Mouse (Mus musculus): ENCODE measurements around the gene Pdia4. TPM values are rescaled to one million over a fixed set of nuclear protein-coding genes. Genes with fewer than 3 reads are reported as not detected.

Pdia4 gene
- polyA plus RNA-seq, 1 experiment from 2014 or later = 376 TPM

DNA sequence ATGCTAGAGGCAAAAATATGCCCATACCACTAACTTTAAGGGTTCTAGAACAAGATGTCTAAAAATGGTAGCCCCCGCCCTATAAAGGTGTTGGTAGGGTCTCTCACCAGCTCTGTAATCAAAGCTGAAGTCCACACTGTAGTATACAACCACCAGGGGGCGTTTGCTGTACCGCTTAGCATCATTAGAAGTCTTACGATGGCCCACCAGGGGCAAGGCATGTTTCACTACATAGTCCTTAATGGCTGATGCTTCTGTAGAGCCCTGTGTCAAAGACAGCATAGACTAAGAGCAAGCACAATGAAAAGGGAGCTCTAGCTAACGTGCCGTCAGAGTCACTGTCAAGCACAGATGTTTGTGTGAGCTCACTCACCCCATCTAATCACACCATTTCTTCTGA is 14.2 kb downstream of the Pdia4 start:
- 44% methylated on average over 6 of the region's 6 CpGs for WGBS
- peak; percentile 93 for DNase-seq

GRCm38 (mm10) chr6:47794106-47794830 is 19.0 kb downstream of the Pdia4 start:
- ATAC-seq (ENCODE audit: insufficient read depth) (no peak), DNase-seq (peak; percentile 53)
- 64% methylated on average over 10 of the region's 10 CpGs for WGBS
- peaks cover 48% of the 10 kb centered on the region for H3K36me3 ChIP-seq (ENCODE audit: insufficient read depth)
- no peaks in the 10 kb centered on the region for H3K27me3 ChIP-seq (ENCODE audit: insufficient read depth, low read length)
- no peak overlapping the region for H3K27ac ChIP-seq (ENCODE audit: low read depth)
- no peak overlapping the region for H3K4me2 ChIP-seq
- peaks cover under 1% of the 10 kb centered on the region; the same call in 1 of the 2 replicates for H3K4me1 ChIP-seq (ENCODE audit: insufficient read depth)
- H3K4me3 ChIP-seq (ENCODE audit: low read depth, low read length) = no peak overlapping the region
- TF ChIP-seq CTCF (IDR thresholded peaks at IDR 0.05; ENCODE audit: low read depth) = peak; percentile 30; the same call in 1 of the 2 replicates
- no peaks in the 10 kb centered on the region for H3K9me3 ChIP-seq (ENCODE audit: low read depth, low read length)
- no peak overlapping the region for H3K9ac ChIP-seq

More for the DNA sequence above, 14.2 kb downstream of the Pdia4 start:
- H3K27ac ChIP-seq (ENCODE audit: low read depth) = no peak overlapping the region
- peaks cover 95% of the 10 kb centered on the region for H3K36me3 ChIP-seq (ENCODE audit: insufficient read depth)
- H3K4me3 ChIP-seq (ENCODE audit: low read depth, low read length) = no peak overlapping the region
- no peaks in the 10 kb centered on the region for H3K27me3 ChIP-seq (ENCODE audit: insufficient read depth, low read length)
- H3K9ac ChIP-seq = no peak overlapping the region
- H3K9me3 ChIP-seq (ENCODE audit: low read depth, low read length) = no peaks in the 10 kb centered on the region
- peak; percentile 68 for ATAC-seq (ENCODE audit: insufficient read depth)
- no peaks in the 10 kb centered on the region for H3K4me1 ChIP-seq (ENCODE audit: insufficient read depth)
- H3K4me2 ChIP-seq = no peak overlapping the region
- TF ChIP-seq CTCF (IDR thresholded peaks at IDR 0.05; ENCODE audit: low read depth) = peak; percentile 85

DNA sequence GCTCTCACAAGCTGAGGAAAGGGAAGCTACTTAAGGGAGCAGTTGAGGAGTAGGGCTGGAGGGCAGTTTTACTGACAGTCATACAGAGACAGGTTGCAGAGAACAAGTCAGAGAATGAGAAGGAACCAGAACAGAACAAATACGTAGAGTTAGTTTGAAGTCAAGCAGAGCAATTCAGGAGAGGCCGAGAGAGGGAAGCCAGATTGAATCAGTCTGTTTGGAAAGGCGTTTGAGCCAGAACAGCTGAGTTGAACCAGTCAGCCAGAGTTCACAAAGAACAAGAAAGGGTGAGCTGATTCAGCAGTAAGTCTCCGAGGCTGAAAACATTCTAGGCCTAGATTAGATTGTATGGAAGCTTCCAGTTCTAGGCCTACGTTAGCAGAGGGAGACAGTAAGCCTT is 19.9 kb downstream of the Pdia4 start:
- 60% methylated on average over 5 of the region's 5 CpGs for WGBS
- Histone ChIP-seq H3K4me1 (ENCODE audit: insufficient read depth) (peaks cover 4% of the 10 kb centered on the region; the same call in 1 of the 2 replicates), H3K27ac (ENCODE audit: low read depth) (no peak overlapping the region; the same call in 1 of the 2 replicates), H3K4me2 (no peak overlapping the region), H3K36me3 (ENCODE audit: insufficient read depth) (peaks cover 38% of the 10 kb centered on the region), H3K9me3 (ENCODE audit: low read depth, low read length) (no peaks in the 10 kb centered on the region), H3K27me3 (ENCODE audit: insufficient read depth, low read length) (no peaks in the 10 kb centered on the region), H3K9ac (no peak overlapping the region), H3K4me3 (ENCODE audit: low read depth, low read length) (no peak overlapping the region)
- DNase-seq (no peak), ATAC-seq (ENCODE audit: insufficient read depth) (no peak)
- no peak for TF ChIP-seq CTCF (IDR thresholded peaks at IDR 0.05; ENCODE audit: low read depth)

DNA sequence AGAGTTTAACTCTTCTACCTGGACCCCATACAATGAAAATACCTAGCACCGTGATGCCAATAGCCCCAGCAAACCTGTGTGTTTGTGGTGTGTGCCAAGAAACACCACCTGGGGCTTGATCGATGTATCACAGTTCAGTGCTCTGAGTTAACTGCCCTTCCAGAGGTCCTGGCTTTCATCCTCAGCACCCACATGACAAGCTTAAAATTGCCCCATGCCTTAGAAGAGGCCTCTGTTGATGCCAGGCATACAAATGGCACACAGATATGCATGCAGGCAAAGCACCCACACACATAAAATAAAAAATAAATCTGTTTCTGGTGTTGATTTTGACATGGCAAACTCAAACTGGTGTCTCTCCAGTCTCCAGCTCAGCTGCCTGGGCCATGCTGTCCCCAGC is 20.7 kb downstream of the Pdia4 start:
- no peak for DNase-seq
- Histone ChIP-seq H3K4me1 (ENCODE audit: insufficient read depth) (peaks cover 4% of the 10 kb centered on the region; the same call in 1 of the 2 replicates), H3K27me3 (ENCODE audit: insufficient read depth, low read length) (no peaks in the 10 kb centered on the region), H3K4me2 (no peak overlapping the region), H3K36me3 (ENCODE audit: insufficient read depth) (peaks cover 30% of the 10 kb centered on the region), H3K9me3 (ENCODE audit: low read depth, low read length) (no peaks in the 10 kb centered on the region), H3K27ac (ENCODE audit: low read depth) (no peak overlapping the region), H3K9ac (no peak overlapping the region), H3K4me3 (ENCODE audit: low read depth, low read length) (no peak overlapping the region)
- TF ChIP-seq CTCF (IDR thresholded peaks at IDR 0.05; ENCODE audit: low read depth) = no peak
- WGBS = 85% methylated on average over 2 of the region's 2 CpGs
- no peak for ATAC-seq (ENCODE audit: insufficient read depth)

DNA sequence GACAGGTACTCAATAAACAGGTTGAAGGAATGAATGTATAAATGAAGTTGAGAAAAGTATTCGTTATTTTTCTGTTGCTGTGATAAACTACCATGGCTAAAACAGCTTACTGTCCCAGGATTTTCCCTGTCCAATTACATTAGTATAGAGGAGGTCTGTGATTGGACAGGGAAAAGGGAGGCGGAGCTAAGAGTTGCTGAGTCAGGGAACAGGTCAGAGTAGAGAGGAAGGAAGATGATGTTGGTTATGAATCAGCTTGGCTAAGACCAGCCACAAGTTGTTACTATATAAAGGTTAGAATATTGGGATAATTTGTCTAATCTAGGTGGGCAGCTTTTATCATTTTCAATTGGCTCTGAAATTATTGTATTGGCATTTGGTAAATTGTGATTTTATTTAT is 22.5 kb downstream of the Pdia4 start:
- ATAC-seq (ENCODE audit: insufficient read depth) (no peak), DNase-seq (no peak)
- Histone ChIP-seq H3K4me3 (ENCODE audit: low read depth, low read length) (no peak overlapping the region), H3K36me3 (ENCODE audit: insufficient read depth) (peaks cover 14% of the 10 kb centered on the region), H3K9me3 (ENCODE audit: low read depth, low read length) (no peaks in the 10 kb centered on the region), H3K4me2 (no peak overlapping the region), H3K9ac (no peak overlapping the region), H3K4me1 (ENCODE audit: insufficient read depth) (peaks cover 4% of the 10 kb centered on the region; the same call in 1 of the 2 replicates), H3K27me3 (ENCODE audit: insufficient read depth, low read length) (no peaks in the 10 kb centered on the region), H3K27ac (ENCODE audit: low read depth) (no peak overlapping the region)
- 33% methylated on average over 2 of the region's 2 CpGs for WGBS
- no peak for TF ChIP-seq CTCF (IDR thresholded peaks at IDR 0.05; ENCODE audit: low read depth)

- ATAC-seq (ENCODE audit: insufficient read depth) (0 out of 2 replicates have a peak, but pooled peaks have one; percentile 6), DNase-seq (peak; percentile 39)
- Histone ChIP-seq H3K4me1 (ENCODE audit: insufficient read depth) (peaks cover 4% of the 10 kb centered on the region; the same call in 1 of the 2 replicates), H3K27ac (ENCODE audit: low read depth) (peak overlapping the region; percentile 97), H3K4me2 (peak overlapping the region; percentile 62), H3K9me3 (ENCODE audit: low read depth, low read length) (no peaks in the 10 kb centered on the region), H3K4me3 (ENCODE audit: low read depth, low read length) (peak overlapping the region; percentile 46), H3K9ac (peak overlapping the region; percentile 75), H3K27me3 (ENCODE audit: insufficient read depth, low read length) (no peaks in the 10 kb centered on the region), H3K36me3 (ENCODE audit: insufficient read depth) (no peaks in the 10 kb centered on the region)
- WGBS = 12% methylated on average over 3 of the region's 3 CpGs
- no peak for TF ChIP-seq CTCF (IDR thresholded peaks at IDR 0.05; ENCODE audit: low read depth)
These were observed 24.4 kb downstream of the Pdia4 start for GRCm38 (mm10) chr6:47788821-47789220.

DNA sequence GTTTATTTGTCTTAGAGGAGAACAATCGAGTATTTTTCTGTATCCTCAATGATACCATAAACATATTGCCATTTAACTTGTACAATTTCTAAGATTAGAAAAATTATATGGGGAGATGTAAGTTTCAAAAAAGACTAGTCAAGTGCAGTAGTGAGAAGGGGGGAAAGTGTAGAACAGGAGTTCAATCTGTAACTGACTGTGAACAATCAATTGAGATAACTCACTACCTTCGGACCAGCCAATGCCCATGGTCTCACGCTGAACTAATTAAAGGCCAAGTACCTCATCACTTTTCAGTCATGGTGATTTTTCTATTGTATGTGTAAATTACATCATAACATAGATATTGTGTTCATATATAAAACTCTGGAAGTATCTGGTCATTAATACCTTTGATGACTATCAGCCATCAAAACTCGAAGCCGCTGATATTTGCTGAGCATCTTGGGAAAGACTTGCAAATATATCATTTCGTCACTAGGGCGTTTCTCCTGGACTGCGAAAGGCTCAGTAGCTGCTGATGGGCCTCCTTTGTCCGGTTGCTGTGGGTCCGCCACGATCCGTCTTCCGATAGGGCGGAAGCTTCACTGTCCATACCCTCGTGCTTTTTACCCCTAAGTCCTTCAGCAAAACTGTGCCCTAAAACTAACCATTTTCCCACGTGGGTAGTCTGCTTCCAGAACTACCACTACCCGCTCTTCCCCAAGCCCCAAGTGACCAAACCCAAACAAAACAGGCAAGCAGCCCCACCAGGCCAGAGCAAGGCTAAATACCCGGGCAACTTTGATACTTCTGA is 25.1 kb downstream of the Pdia4 start:
- H3K9me3 ChIP-seq (ENCODE audit: low read depth, low read length) = no peaks in the 10 kb centered on the region
- peak overlapping the region; percentile 75 for H3K9ac ChIP-seq
- peaks cover 4% of the 10 kb centered on the region; the same call in 1 of the 2 replicates for H3K4me1 ChIP-seq (ENCODE audit: insufficient read depth)
- no peaks in the 10 kb centered on the region for H3K36me3 ChIP-seq (ENCODE audit: insufficient read depth)
- peak; percentile 95 for ATAC-seq (ENCODE audit: insufficient read depth)
- WGBS = under 1% methylated on average over 18 of the region's 18 CpGs
- no peaks in the 10 kb centered on the region for H3K27me3 ChIP-seq (ENCODE audit: insufficient read depth, low read length)
- peak; percentile 94 for DNase-seq
- H3K4me2 ChIP-seq = peak overlapping the region; percentile 62
- no peak; the same call in 1 of the 2 replicates for TF ChIP-seq CTCF (IDR thresholded peaks at IDR 0.05; ENCODE audit: low read depth)
- peak overlapping the region; percentile 46 for H3K4me3 ChIP-seq (ENCODE audit: low read depth, low read length)
- H3K27ac ChIP-seq (ENCODE audit: low read depth) = peak overlapping the region; percentile 97

Measured in lung, embryonic 14.5 days (tissue).